Mouse (Mus musculus) lung, postnatal 10 days (tissue): ENCODE measurements around the gene Kctd3.
"Not testable (repeated sequence)": the region's sequence is repeated elsewhere in the genome, so short reads cannot be mapped to it uniquely, and the experiment has no call there.

Experiments used
- DNase-seq: peaks from one replicate; pipeline ENCODE4 v3.0.0; 2021

The Kctd3 gene

GRCm38 (mm10) chr1:189007239-189007979, at the start of gene Kctd3:
TSS of gene Kctd3 (minus strand) at chr1:189007841.
- DNase-seq, result peak; percentile 98

- no peak for DNase-seq
These were observed 49.8 kb upstream of the Kctd3 start for GRCm38 (mm10) chr1:189057425-189057824.

- no peak for DNase-seq
These were observed 48.3 kb upstream of the Kctd3 start for GRCm38 (mm10) chr1:189055933-189056332.

GRCm38 (mm10) chr1:189054941-189055551, 47.4 kb upstream of the Kctd3 start:
- no peak for DNase-seq

GRCm38 (mm10) chr1:189054191-189054590, 46.5 kb upstream of the Kctd3 start:
- no peak for DNase-seq

- no peak for DNase-seq
These were observed 44.5 kb upstream of the Kctd3 start for GRCm38 (mm10) chr1:189052189-189052588.

GRCm38 (mm10) chr1:189050122-189050521, 42.5 kb upstream of the Kctd3 start:
- DNase-seq, result no peak

- DNase-seq, result no peak
These were observed 40.7 kb upstream of the Kctd3 start for GRCm38 (mm10) chr1:189048331-189048730.

- DNase-seq, result no peak
These were observed 40.3 kb upstream of the Kctd3 start for GRCm38 (mm10) chr1:189047918-189048317.

- no peak for DNase-seq
These were observed 39.2 kb upstream of the Kctd3 start for GRCm38 (mm10) chr1:189046831-189047230.

GRCm38 (mm10) chr1:189046301-189046700, 38.7 kb upstream of the Kctd3 start:
- DNase-seq, result no peak

- DNase-seq, result peak; percentile 14
These were observed 33.6 kb upstream of the Kctd3 start for GRCm38 (mm10) chr1:189041261-189041660.

- no peak for DNase-seq
These were observed 31.7 kb upstream of the Kctd3 start for GRCm38 (mm10) chr1:189039348-189039747.

- DNase-seq, result not testable (repeated sequence)
These were observed 25.2 kb upstream of the Kctd3 start for GRCm38 (mm10) chr1:189032817-189033216.

GRCm38 (mm10) chr1:189030975-189031374, 23.3 kb upstream of the Kctd3 start:
- no peak for DNase-seq

- DNase-seq, result no peak
These were observed 20.6 kb upstream of the Kctd3 start for GRCm38 (mm10) chr1:189028267-189028666.

- peak; percentile 51 for DNase-seq
These were observed 19.2 kb upstream of the Kctd3 start for GRCm38 (mm10) chr1:189026885-189027284.

GRCm38 (mm10) chr1:189023701-189024080, 16.1 kb upstream of the Kctd3 start:
- DNase-seq, result peak; percentile 55

- no peak for DNase-seq
These were observed 15.5 kb upstream of the Kctd3 start for GRCm38 (mm10) chr1:189022925-189023700.

- DNase-seq, result no peak
These were observed 7.7 kb upstream of the Kctd3 start for GRCm38 (mm10) chr1:189015372-189015771.

- DNase-seq, result no peak
These were observed 5.9 kb upstream of the Kctd3 start for GRCm38 (mm10) chr1:189013587-189013921.

GRCm38 (mm10) chr1:189012846-189013586, 5.4 kb upstream of the Kctd3 start:
- peak; percentile 46 for DNase-seq

- DNase-seq, result peak; percentile 59
These were observed 3.0 kb upstream of the Kctd3 start for GRCm38 (mm10) chr1:189010671-189011070.
